Mouse (Mus musculus): ENCODE measurements around the gene Nat8f5. TPM values are rescaled to one million over a fixed set of nuclear protein-coding genes. Genes with fewer than 3 reads are reported as not detected.
A peak's percentile ranks its signal among the peaks of the same experiment; 100 is the strongest.
"Not testable (repeated sequence)": the region's sequence is repeated elsewhere in the genome, so short reads cannot be mapped to it uniquely, and the experiment has no call there.

Nat8f5 gene
- total RNA-seq, 2 experiments from 2014 or later = 7.4 to 8.2 TPM

DNA sequence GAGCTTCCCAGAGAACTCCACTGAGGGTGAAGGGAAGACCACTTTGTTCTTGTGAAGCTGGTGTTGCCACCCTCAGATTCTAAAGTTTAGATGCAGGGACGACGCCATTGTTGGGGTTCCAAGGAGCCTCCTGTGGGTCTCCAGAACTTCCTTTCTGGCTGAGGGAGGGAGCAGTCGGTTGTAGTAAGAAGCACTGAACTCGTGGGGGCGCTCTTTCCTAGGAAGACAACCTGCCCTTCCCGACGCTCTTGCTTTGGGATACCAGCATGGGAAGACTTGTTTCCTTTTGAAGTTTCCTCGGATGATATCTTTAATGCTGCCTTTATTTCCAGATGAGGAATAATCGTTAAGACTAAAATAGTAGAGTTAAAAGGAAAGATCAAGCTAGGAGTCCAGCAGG is 16.1 kb upstream of the Nat8f5 start:
- peak; percentile 48 to 60 for DNase-seq (ENCODE audit: low spot score in 2 of 2)

GRCm38 (mm10) chr6:85836098-85836497 is 15.3 kb upstream of the Nat8f5 start:
- not testable (repeated sequence) for DNase-seq (ENCODE audit: low spot score in 2 of 2)

GRCm38 (mm10) chr6:85835104-85835503 is 14.3 kb upstream of the Nat8f5 start:
- DNase-seq (ENCODE audit: low spot score in 2 of 2) = not testable (repeated sequence)

GRCm38 (mm10) chr6:85834504-85835100 is 13.8 kb upstream of the Nat8f5 start:
- not testable (repeated sequence) for DNase-seq (ENCODE audit: low spot score in 2 of 2)

GRCm38 (mm10) chr6:85831796-85832321 is 11.1 kb upstream of the Nat8f5 start, which contains the start of gene Nat8:
Nat8 (minus strand) TSS chr6:85832082.
- no peak for DNase-seq (ENCODE audit: low spot score in 2 of 2)

- DNase-seq (ENCODE audit: low spot score in 2 of 2) = no peak
Measured at GRCm38 (mm10) chr6:85829462-85829861, 8.7 kb upstream of the Nat8f5 start.

DNA sequence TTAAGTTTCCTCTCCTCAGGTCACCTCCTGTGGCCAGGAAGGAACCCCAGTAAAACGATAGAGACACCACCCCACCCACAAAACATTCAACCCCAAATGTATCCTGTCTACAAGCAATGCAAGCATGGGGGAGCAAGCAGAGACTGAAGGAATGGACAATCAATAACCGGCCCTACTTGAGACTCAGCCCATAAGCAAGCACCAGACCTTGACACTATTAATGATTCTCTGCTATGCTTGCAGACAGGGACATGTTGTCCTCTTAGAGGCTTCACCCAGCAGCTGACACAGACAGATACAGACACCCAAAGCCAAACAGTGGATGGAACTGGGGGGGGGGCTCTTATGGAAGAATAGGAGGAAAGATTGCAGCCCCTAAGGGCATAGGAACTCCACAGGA is 5.1 kb upstream of the Nat8f5 start:
- DNase-seq (ENCODE audit: low spot score in 2 of 2) = no peak

- no peak for DNase-seq (ENCODE audit: low spot score in 2 of 2)
Measured at GRCm38 (mm10) chr6:85823382-85824090, 2.8 kb upstream of the Nat8f5 start.

- DNase-seq (ENCODE audit: low spot score in 2 of 2) = no peak
Measured at GRCm38 (mm10) chr6:85822286-85822685, 1.5 kb upstream of the Nat8f5 start.

DNA sequence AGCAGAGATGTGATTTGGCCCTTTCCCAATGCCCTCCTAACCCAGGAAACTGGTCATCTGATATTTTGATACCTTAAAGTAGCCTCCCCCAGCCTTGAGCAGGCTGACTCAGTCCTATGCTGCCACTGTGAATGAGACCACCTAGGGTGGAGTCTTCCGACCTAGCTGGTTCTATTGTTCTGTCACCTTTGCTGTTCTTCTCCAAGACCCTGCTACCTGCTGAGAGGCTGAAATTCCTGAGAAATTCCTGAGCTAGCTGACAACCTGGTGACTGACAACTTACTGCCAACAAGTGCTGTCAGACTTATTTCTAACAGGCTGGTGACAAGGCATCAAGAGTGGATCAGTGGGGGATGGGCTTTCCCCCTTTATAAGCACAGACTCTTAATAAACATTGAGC is 2.4 kb downstream of the Nat8f5 start:
- DNase-seq (ENCODE audit: low spot score in 2 of 2) = no peak

DNA sequence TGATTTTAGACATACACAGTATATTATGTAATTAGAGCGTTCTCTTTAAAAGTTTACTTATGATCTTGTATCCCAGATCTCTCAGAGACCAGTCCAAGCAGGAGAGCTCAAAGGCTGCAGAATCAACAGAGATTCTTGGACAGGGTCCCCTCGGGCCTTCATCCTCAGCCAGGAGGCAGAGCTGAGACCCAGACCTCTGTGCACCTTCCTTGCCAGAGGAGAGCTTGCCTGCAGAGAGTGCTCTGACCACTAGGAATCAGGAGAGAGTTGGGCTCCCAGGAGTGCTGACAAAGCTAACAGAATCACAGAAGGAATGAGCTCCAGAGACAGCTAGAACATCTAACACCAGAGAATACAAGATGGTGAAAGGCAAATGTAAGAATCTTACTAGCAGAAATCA is 7.4 kb downstream of the Nat8f5 start:
- no peak for DNase-seq (ENCODE audit: low spot score in 2 of 2)

- DNase-seq (ENCODE audit: low spot score in 2 of 2) = not testable (repeated sequence)
Measured at GRCm38 (mm10) chr6:85810942-85811537, 9.7 kb downstream of the Nat8f5 start.

- not testable (repeated sequence) for DNase-seq (ENCODE audit: low spot score in 2 of 2)
Measured at GRCm38 (mm10) chr6:85810514-85810913, 10.3 kb downstream of the Nat8f5 start.

DNA sequence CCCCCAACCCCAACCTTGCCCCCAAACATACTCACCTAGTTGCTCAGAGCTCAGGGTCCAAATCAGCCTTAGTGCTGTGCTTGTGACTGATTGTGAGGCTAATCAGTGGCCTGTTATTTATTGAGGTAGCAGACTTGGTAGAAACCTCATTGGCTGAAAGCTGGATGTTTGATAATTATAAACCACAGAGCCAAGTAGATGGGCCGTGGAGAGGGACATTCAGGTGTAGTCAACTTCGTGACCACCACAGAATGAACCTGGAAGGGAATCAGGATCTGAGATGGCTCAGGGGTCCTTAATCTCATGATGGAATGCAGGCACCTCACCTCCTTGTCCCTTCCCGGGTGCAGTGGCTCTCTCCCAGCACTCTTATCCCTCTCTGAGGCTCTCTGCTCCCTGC is 11.0 kb downstream of the Nat8f5 start:
- not testable (repeated sequence) for DNase-seq (ENCODE audit: low spot score in 2 of 2)

GRCm38 (mm10) chr6:85803180-85803579 is 17.6 kb downstream of the Nat8f5 start:
- not testable (repeated sequence) for DNase-seq (ENCODE audit: low spot score in 2 of 2)

Small RNAs within 50 kb of the gene (microRNA-seq; reads per million reads assigned to microRNA genes)
- gene Mir6375 = 0 reads per million in 2 experiments

Other genes starting within 250 kb of the Nat8f5 start
- gene Alms1, start 233.4 kb downstream of the Nat8f5 start, total RNA-seq (2021) = 1 to 10 TPM; 8.5 to 9.4 TPM
- gene Nat8f7, start 107.8 kb downstream of the Nat8f5 start, total RNA-seq (2021) = 1 to 10 TPM; 4.5 TPM
- gene Nat8f3, start 55.2 kb downstream of the Nat8f5 start, total RNA-seq (2021) = 1 to 10 TPM; 3.3 to 4.1 TPM
- 1 to 10 TPM; 1.1 to 1.6 TPM for gene Nat8f6, start within 50 bp of the Nat8f5 start, total RNA-seq (2021)
- gene Nat8, start 11.1 kb upstream of the Nat8f5 start, total RNA-seq (2021) = 1 to 10 TPM; 3.2 to 4.4 TPM
- gene Nat8f2, start 48.2 kb upstream of the Nat8f5 start, total RNA-seq (2021) = 1 to 10 TPM; 2.4 to 2.5 TPM
- gene Nat8f4, start 83.9 kb upstream of the Nat8f5 start, total RNA-seq (2021) = 1 to 10 TPM; 6.2 to 7.6 TPM
- 10 to 100 TPM; 51.6 to 55.3 TPM for gene Tprkb, start 90.9 kb upstream of the Nat8f5 start, total RNA-seq (2021)
- 10 to 100 TPM; 24.7 to 26.1 TPM for gene Nat8f1, start 94.7 kb upstream of the Nat8f5 start, total RNA-seq (2021)
- 10 to 100 TPM; 66.0 to 70.4 TPM for gene Dusp11, start 140.7 kb upstream of the Nat8f5 start, total RNA-seq (2021)
- not detected for gene Figla, start 195.2 kb upstream of the Nat8f5 start, total RNA-seq (2021)
- gene Add2, start 207.7 kb upstream of the Nat8f5 start, total RNA-seq (2021) = 100 to 1,000 TPM; 199 to 218 TPM